Mouse (Mus musculus): ENCODE measurements around the gene Pate4. TPM values are rescaled to one million over a fixed set of nuclear protein-coding genes. Genes with fewer than 3 reads are reported as not detected.

Pate4 gene
- total and polyA plus RNA-seq, 3 experiments = not detected

GRCm38 (mm10) chr9:35569571-35570534 lies 41.9 kb downstream of the Pate4 start, which contains the start of the genes Pate2 and Hyls1 (continued):
- TF ChIP-seq MAZ (IDR thresholded peaks at IDR 0.05; ENCODE audit: low read depth, low read length) (peak; percentile 70; the same call in 1 of the 2 replicates), EP300 (IDR thresholded peaks at IDR 0.05; ENCODE audit: low read depth in 1 of 2, low read length in 2 of 2) (no peak; a peak in 2 of 4 replicates), GATA1 (IDR thresholded peaks at IDR 0.05; ENCODE audit: low read depth, low read length) (no peak), POLR2AphosphoS2 (IDR thresholded peaks at IDR 0.05; ENCODE audit: low read length) (peak; percentile 92), ZNF384 (IDR thresholded peaks at IDR 0.05; ENCODE audit: low read depth, low read length) (no peak)

GRCm38 (mm10) chr9:35567995-35568394 lies 43.7 kb downstream of the Pate4 start:
- H3K4me1 ChIP-seq (ENCODE audit: control insufficient read depth in 1 of 2, insufficient read depth in 2 of 2, low read length in 2 of 2) = peaks cover 0 to 6% of the 10 kb centered on the region in 2 experiments; a peak in 1 of 4 replicates
- H3K9ac ChIP-seq (ENCODE audit: control insufficient read depth, low read depth, low read length, poor library complexity, severe bottlenecking) = no peak overlapping the region
- no peak for DNase-seq (ENCODE audit: low read depth, low spot score)
- peaks cover 13% of the 10 kb centered on the region for H3K79me2 ChIP-seq (ENCODE audit: control insufficient read depth, insufficient read depth, low read length, poor library complexity)
- H3K9me3 ChIP-seq (replicated peaks; ENCODE audit: insufficient read depth, low read length) = no peaks in the 10 kb centered on the region
- H3K27ac ChIP-seq (ENCODE audit: control insufficient read depth, low read depth, low read length) = no peak overlapping the region
- no peak overlapping the region for H3K4me3 ChIP-seq (ENCODE audit: control insufficient read depth in 1 of 2, insufficient read depth in 1 of 2, low read depth in 2 of 2, low read length in 2 of 2)
- peaks cover 9 to 33% of the 10 kb centered on the region in 2 experiments for H3K36me3 ChIP-seq (ENCODE audit: control insufficient read depth in 1 of 2, insufficient read depth in 2 of 2, low read length in 2 of 2)
- TF ChIP-seq SMC3 (IDR thresholded peaks at IDR 0.05; ENCODE audit: low read depth, low read length) (no peak), UBTF (IDR thresholded peaks at IDR 0.05; ENCODE audit: borderline replicate concordance, insufficient read depth, low read depth, low read length) (no peak), ZKSCAN1 (IDR thresholded peaks at IDR 0.05; ENCODE audit: low read depth, low read length) (no peak), MYB (IDR thresholded peaks at IDR 0.05; ENCODE audit: low read depth, low read length) (no peak), MYC (IDR thresholded peaks at IDR 0.05; ENCODE audit: low read depth, low read length) (no peak), USF1 (IDR thresholded peaks at IDR 0.05; ENCODE audit: low read depth, low read length) (no peak)
- no peaks in the 10 kb centered on the region for H3K27me3 ChIP-seq (ENCODE audit: control insufficient read depth in 1 of 2, insufficient read depth in 2 of 2, low read length in 2 of 2)

- H3K9me3 ChIP-seq (replicated peaks; ENCODE audit: insufficient read depth, low read length) = no peaks in the 10 kb centered on the region
- no peak for DNase-seq (ENCODE audit: low read depth, low spot score)
- no peak overlapping the region for H3K4me3 ChIP-seq (ENCODE audit: control insufficient read depth in 1 of 2, insufficient read depth in 1 of 2, low read depth in 2 of 2, low read length in 2 of 2)
- no peak overlapping the region for H3K9ac ChIP-seq (ENCODE audit: control insufficient read depth, low read depth, low read length, poor library complexity, severe bottlenecking)
- peaks cover 18 to 51% of the 10 kb centered on the region in 2 experiments for H3K36me3 ChIP-seq (ENCODE audit: control insufficient read depth in 1 of 2, insufficient read depth in 2 of 2, low read length in 2 of 2)
- H3K4me1 ChIP-seq (ENCODE audit: control insufficient read depth in 1 of 2, insufficient read depth in 2 of 2, low read length in 2 of 2) = peaks cover 0 to 10% of the 10 kb centered on the region in 2 experiments; a peak in 3 of 4 replicates
- TF ChIP-seq ZNF384 (IDR thresholded peaks at IDR 0.05; ENCODE audit: low read depth, low read length) = no peak
- no peak for TF ChIP-seq TAL1 (IDR thresholded peaks at IDR 0.05; ENCODE audit: low read length)
- peak; percentile 57; the same call in 1 of the 2 replicates for TF ChIP-seq USF1 (IDR thresholded peaks at IDR 0.05; ENCODE audit: low read depth, low read length)
- no peak for TF ChIP-seq SIN3A (IDR thresholded peaks at IDR 0.05; ENCODE audit: low read length)
- no peak for TF ChIP-seq POLR2AphosphoS2 (IDR thresholded peaks at IDR 0.05; ENCODE audit: low read length)
- peak; percentile 48; the same call in 1 of the 2 replicates for TF ChIP-seq ZMIZ1 (IDR thresholded peaks at IDR 0.05; ENCODE audit: low read depth, low read length)
- H3K79me2 ChIP-seq (ENCODE audit: control insufficient read depth, insufficient read depth, low read length, poor library complexity) = peaks cover 31% of the 10 kb centered on the region
- H3K27ac ChIP-seq (ENCODE audit: control insufficient read depth, low read depth, low read length) = no peak overlapping the region
- no peaks in the 10 kb centered on the region for H3K27me3 ChIP-seq (ENCODE audit: control insufficient read depth in 1 of 2, insufficient read depth in 2 of 2, low read length in 2 of 2)
These were observed 47.1 kb downstream of the Pate4 start for GRCm38 (mm10) chr9:35564536-35565240.
